Mouse (Mus musculus): ENCODE measurements at regions not wholly inside any gene's neighbourhood (a gene's known extent, or its start where the extent isn't known, plus 50 kb on each side); places are given as distances from the start of the nearest gene placed in this dataset.

- intact Hi-C loops (cut with DNase I), result no loop called here
- DNase-seq, result no peak
Observed at GRCm38 (mm10) chr16:75104894-75105293, 481.0 kb downstream of the Lipi start.

GRCm38 (mm10) chr16:75093163-75093562 lies 492.7 kb downstream of the Lipi start:
- intact Hi-C loops (cut with DNase I), result no loop called here
- DNase-seq, result no peak

DNA sequence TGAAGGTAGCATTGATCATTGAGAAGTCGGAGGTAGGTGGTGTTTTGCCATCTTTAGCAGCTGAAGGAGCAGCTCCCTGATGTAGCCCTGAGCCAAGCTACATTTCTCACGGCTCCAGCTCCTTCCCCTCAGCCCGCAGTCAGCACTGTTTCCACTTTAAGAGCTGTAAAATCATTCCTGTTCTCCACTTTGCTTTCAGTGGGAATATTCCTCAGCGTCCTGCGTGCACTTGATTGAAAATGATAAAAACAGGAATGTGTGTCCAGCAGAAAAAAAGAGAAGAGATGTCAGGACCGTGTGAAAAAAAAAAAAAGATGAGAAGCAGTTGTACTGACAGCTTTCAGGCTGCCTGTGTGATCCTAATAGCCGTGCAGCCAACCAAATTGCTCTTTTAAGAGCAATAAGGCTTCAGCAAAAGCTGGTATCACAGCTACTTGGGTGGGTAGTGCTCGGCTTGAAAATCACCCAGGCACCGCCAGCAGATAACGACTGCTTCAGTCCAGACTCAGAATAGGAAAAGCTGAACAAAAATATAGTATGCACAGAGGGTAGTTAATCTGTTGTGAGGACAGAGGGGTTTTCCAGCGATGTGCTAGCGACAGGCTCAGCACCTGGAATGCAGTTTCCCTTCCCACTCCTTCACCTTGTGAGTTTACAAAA lies 493.3 kb downstream of the Lipi start:
- no peak for DNase-seq
- intact Hi-C loops (cut with DNase I), result no loop called here

- intact Hi-C loops (cut with DNase I), result no loop called here
Observed at GRCm38 (mm10) chr16:75091931-75092330, 493.9 kb downstream of the Lipi start.

GRCm38 (mm10) chr16:75089383-75090035 lies 496.4 kb downstream of the Lipi start:
- DNase-seq, result no peak
- intact Hi-C loops (cut with DNase I), result no loop called here

More at GRCm38 (mm10) chr16:75091931-75092330, 493.9 kb downstream of the Lipi start:
- no peak for DNase-seq

GRCm38 (mm10) chr16:75088701-75089100 lies 497.2 kb downstream of the Lipi start:
- intact Hi-C loops (cut with DNase I), result no loop called here
- DNase-seq, result no peak

DNA sequence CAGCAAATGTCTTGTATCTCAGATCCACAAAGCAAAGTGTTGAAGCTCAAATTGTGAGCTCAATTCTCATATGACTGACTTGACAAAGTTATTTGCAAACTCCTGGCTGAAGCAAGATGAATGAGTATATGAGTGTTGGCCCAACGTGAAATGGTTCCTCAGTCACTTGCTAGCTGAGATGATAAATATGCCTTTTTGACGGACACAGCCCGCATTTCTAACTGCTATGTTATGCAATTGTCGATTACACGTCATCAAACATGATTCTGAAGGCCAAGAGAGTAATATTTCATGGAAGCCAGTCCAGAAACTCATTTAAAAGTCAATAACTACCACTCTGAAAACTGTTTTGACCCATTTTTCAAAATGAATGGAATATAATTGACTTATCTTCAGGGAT lies 520.6 kb downstream of the Lipi start:
- intact Hi-C loops (cut with DNase I), result no loop called here
- peak in 1 of 2 experiments; percentile 1 for DNase-seq

- intact Hi-C loops (cut with DNase I), result no loop called here
Observed at GRCm38 (mm10) chr16:75052953-75053352, 532.9 kb downstream of the Lipi start.

DNA sequence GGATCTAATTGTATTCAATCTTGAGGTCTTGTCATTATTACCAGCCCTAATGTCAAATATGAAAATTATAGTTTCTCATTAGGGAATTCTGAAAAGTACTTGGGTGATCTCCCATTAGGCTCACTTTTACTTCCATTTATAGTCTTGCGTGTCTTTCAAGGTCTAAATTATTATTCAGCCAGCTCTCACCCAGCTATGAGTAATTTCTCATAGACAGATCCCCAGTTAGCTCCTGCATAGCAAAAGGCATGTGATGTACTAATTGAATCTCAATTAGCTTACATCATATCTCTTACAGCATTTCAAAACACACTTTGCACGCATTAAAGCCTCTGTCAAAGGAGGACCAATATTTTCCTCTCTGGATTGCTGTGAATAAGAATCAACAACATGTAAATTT lies 539.9 kb downstream of the Lipi start:
- intact Hi-C loops (cut with DNase I), result no loop called here
- no peak for DNase-seq

More at GRCm38 (mm10) chr16:75052953-75053352, 532.9 kb downstream of the Lipi start:
- DNase-seq, result no peak

Data from heart, postnatal 10 days (tissue).